Mouse (Mus musculus) myocyte (in vitro differentiated cells): ENCODE measurements around the gene Tspyl2.

Experiments used
- CEBPB ChIP-seq: IDR thresholded peaks from 2 replicates; pipeline ENCODE4 v1.6.1; 2011; ENCODE audit warnings: mild to moderate bottlenecking, moderate library complexity; ENCODE audit not compliant: poor library complexity, insufficient read depth, severe bottlenecking
- MYOD1 ChIP-seq, 3 experiments: IDR thresholded peaks; one replicate each; pipeline ENCODE4 v1.6.1; 2011; ENCODE audit warnings: control low read depth in 2 of 3, low read depth in 2 of 3, mild to moderate bottlenecking in 2 of 3, moderate library complexity in 1 of 3; ENCODE audit not compliant: insufficient read length in 2 of 3, control insufficient read depth in 1 of 3
- MYOG ChIP-seq, 3 experiments: IDR thresholded peaks; one replicate each; pipeline ENCODE4 v1.6.1; 2011; ENCODE audit warnings: control low read depth in 2 of 3, low read depth in 2 of 3, mild to moderate bottlenecking in 2 of 3; ENCODE audit not compliant: insufficient read length in 2 of 3, control insufficient read depth in 1 of 3, insufficient read depth in 1 of 3
- POLR2A ChIP-seq: IDR thresholded peaks from one replicate; pipeline ENCODE4 v1.6.1; 2011; ENCODE audit warnings: low read depth, mild to moderate bottlenecking, control low read depth, moderate library complexity; ENCODE audit not compliant: insufficient read length
- POLR2AphosphoS2 ChIP-seq: IDR thresholded peaks from one replicate; pipeline ENCODE4 v1.6.1; 2011; ENCODE audit warnings: low read depth, control low read depth; ENCODE audit not compliant: insufficient read length
- REST ChIP-seq: IDR thresholded peaks from one replicate; pipeline ENCODE4 v1.6.1; 2011; ENCODE audit warnings: mild to moderate bottlenecking, control low read depth, moderate library complexity; ENCODE audit not compliant: insufficient read depth, insufficient read length
- SRF ChIP-seq: IDR thresholded peaks from one replicate; pipeline ENCODE4 v1.6.1; 2011; ENCODE audit warnings: low read depth; ENCODE audit not compliant: control insufficient read depth, insufficient read length
- TCF3 ChIP-seq: IDR thresholded peaks from one replicate; pipeline ENCODE4 v1.6.1; 2011; ENCODE audit warnings: low read depth, control low read depth; ENCODE audit not compliant: insufficient read length
- USF1 ChIP-seq: IDR thresholded peaks from one replicate; pipeline ENCODE4 v1.6.1; 2011; ENCODE audit warnings: low read depth, mild to moderate bottlenecking, control low read depth, moderate library complexity

- TF ChIP-seq POLR2A (no peak), POLR2AphosphoS2 (no peak), MYOD1 (IDR thresholded peaks at IDR 0.05; ENCODE audit: control insufficient read depth in 1 of 3, insufficient read length in 2 of 3, low read depth in 2 of 3) (no peak), CEBPB (no peak), USF1 (no peak), TCF3 (no peak), REST (no peak), MYOG (IDR thresholded peaks at IDR 0.05; ENCODE audit: control insufficient read depth in 1 of 3, insufficient read depth in 1 of 3, insufficient read length in 2 of 3, low read depth in 2 of 3) (no peak), SRF (no peak)
These were observed 10.4 kb upstream of the Tspyl2 start for GRCm38 (mm10) chrX:152352553-152353153.
